Mouse (Mus musculus) ES-CJ7 (cell line): ENCODE results near the gene Donson.

Experiments
- DNase-seq: peaks from one replicate; pipeline ENCODE4 v3.0.0; 2011; ENCODE audit warnings: low read depth, low spot score

Gene Donson

GRCm38 (mm10) chr16:91644901-91645300 is 43.7 kb downstream of the Donson start:
- DNase-seq = no peak

- no peak for DNase-seq
These were observed 48.4 kb downstream of the Donson start for GRCm38 (mm10) chr16:91640171-91640570.

- no peak for DNase-seq
These were observed 48.9 kb downstream of the Donson start for GRCm38 (mm10) chr16:91639636-91640035.

- DNase-seq = no peak
These were observed 49.4 kb downstream of the Donson start for GRCm38 (mm10) chr16:91639161-91639560.

- DNase-seq = no peak
These were observed 54.9 kb downstream of the Donson start for GRCm38 (mm10) chr16:91633641-91634040.

GRCm38 (mm10) chr16:91632940-91633339 is 55.6 kb downstream of the Donson start:
- no peak for DNase-seq

- DNase-seq = no peak
These were observed 56.1 kb downstream of the Donson start for GRCm38 (mm10) chr16:91632439-91632838.

- no peak for DNase-seq
These were observed 58.0 kb downstream of the Donson start for GRCm38 (mm10) chr16:91630584-91630983.

GRCm38 (mm10) chr16:91629749-91630148 is 58.8 kb downstream of the Donson start:
- no peak for DNase-seq

- no peak for DNase-seq
These were observed 59.9 kb downstream of the Donson start for GRCm38 (mm10) chr16:91628673-91629072.

- DNase-seq = no peak
These were observed 60.7 kb downstream of the Donson start for GRCm38 (mm10) chr16:91627831-91628230.
